Mouse (Mus musculus): ENCODE measurements at regions not wholly inside any gene's neighbourhood (a gene's known extent, or its start where the extent isn't known, plus 50 kb on each side); places are given as distances from the start of the nearest gene placed in this dataset.
A peak's percentile ranks its signal among the peaks of the same experiment; 100 is the strongest.

DNA sequence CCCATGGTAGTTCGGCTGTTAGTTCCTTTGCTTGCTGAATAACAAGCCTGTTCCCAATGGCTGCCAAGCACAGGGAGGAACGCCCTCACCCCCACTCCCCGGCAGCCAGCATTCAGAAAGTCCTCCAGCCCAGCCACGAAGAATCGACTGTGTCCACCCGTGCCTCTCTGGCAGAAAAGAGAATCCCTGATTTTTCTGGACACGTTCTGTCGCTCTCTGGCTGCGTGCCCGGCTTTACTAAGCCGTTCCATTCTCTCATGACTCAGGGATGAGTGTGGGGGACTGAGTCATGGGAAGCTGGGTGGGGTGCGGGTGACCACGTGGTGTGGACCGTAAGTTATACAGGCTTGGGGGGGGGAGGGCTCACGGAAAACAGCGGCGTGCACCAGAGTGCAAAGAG lies 502.8 kb upstream of the Tbx3 start:
- no peaks in the 10 kb centered on the region for H3K27me3 ChIP-seq
- no peaks in the 10 kb centered on the region for H3K36me3 ChIP-seq
- no peak overlapping the region for H3K27ac ChIP-seq
- H3K4me1 ChIP-seq, result no peaks in the 10 kb centered on the region
- 70% methylated on average over 17 of the region's 17 CpGs for WGBS
- ATAC-seq (replicated peaks; ENCODE audit: low FRiP score), result no peak
- H3K9ac ChIP-seq, result no peak overlapping the region
- H3K4me2 ChIP-seq, result no peak overlapping the region
- no peak overlapping the region for H3K4me3 ChIP-seq (replicated peaks)
- H3K9me3 ChIP-seq (replicated peaks), result no peaks in the 10 kb centered on the region

DNA sequence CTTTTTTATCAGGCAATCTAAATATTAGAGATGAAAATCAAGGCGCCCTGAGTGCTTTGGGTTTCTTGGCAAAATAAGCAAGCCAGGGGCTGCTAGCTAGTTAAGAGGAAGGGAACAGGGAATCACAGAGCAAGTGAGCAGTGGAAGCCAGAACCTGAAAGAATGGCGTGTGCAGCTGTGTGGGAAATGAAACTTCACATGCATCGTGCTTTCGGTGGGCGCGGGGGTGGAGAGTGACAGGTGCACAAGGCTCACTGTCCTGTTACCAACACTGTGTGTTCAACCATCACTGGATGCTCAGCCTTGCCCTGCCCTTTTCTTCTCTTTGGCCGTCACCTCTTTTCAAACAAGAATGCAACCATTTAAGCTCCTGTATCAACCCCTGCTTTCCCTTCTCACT lies 501.2 kb upstream of the Tbx3 start:
- no peak overlapping the region for H3K27ac ChIP-seq
- no peak overlapping the region for H3K9ac ChIP-seq
- H3K4me3 ChIP-seq (replicated peaks), result no peak overlapping the region
- ATAC-seq (replicated peaks; ENCODE audit: low FRiP score), result no peak
- no peaks in the 10 kb centered on the region for H3K27me3 ChIP-seq
- H3K36me3 ChIP-seq, result no peaks in the 10 kb centered on the region
- no peaks in the 10 kb centered on the region for H3K9me3 ChIP-seq (replicated peaks)
- no peak overlapping the region for H3K4me2 ChIP-seq
- WGBS, result 86% methylated on average over 7 of the region's 7 CpGs
- no peaks in the 10 kb centered on the region for H3K4me1 ChIP-seq

DNA sequence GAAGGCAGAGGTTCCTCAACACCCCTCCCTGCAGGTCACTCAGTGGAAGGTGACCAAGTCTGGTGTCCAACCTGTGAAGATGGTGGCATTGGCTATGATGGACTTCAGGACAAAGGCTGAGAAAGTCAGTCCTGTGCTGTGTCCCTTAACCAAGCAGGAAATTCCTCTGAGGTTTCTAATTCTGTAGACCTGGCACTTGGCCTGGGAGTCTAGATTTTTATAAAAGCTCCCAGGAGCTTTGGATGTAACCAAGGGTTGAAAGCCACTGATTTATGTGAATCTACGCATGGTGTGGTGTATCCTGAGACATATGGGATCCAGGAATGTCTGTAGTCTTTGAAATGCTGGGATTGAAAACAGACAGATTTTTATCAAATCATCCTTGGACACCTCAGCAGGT lies 498.8 kb upstream of the Tbx3 start:
- Histone ChIP-seq H3K4me1 (no peaks in the 10 kb centered on the region), H3K27ac (no peak overlapping the region), H3K4me2 (no peak overlapping the region), H3K27me3 (no peaks in the 10 kb centered on the region), H3K9me3 (replicated peaks) (no peaks in the 10 kb centered on the region), H3K9ac (no peak overlapping the region), H3K36me3 (no peaks in the 10 kb centered on the region), H3K4me3 (replicated peaks) (no peak overlapping the region)
- WGBS, result 58% methylated on average over 1 of the region's 1 CpGs
- ATAC-seq (replicated peaks; ENCODE audit: low FRiP score), result no peak

DNA sequence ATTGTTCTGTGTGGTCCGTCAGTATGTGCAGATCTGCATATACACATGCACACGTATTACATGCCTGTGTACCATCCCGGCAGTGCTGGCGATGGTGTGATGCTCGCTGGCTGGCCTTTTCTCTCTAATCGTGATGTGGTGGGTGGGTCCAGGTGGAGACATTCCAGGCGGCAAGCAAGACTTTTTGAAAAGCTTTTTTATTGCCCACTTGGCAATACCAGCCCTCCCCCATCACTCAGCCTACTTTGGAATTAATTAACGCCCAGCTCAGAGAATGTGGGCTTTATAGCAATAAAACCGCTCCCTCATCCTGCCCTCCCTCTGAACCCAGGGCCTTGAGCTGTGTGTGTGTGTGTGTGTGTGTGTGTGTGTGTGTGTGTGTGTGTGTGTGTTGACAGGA lies 491.7 kb upstream of the Tbx3 start:
- 28% methylated on average over 9 of the region's 9 CpGs for WGBS
- Histone ChIP-seq H3K4me1 (peaks cover 24% of the 10 kb centered on the region), H3K4me3 (replicated peaks) (no peak overlapping the region), H3K27me3 (no peaks in the 10 kb centered on the region; the same call in 1 of the 2 replicates), H3K9ac (no peak overlapping the region), H3K4me2 (peak overlapping the region; percentile 27), H3K36me3 (no peaks in the 10 kb centered on the region), H3K9me3 (replicated peaks) (no peaks in the 10 kb centered on the region), H3K27ac (peak overlapping the region; percentile 56; the same call in 1 of the 2 replicates)
- peak; percentile 49; the same call in 1 of the 2 replicates for ATAC-seq (replicated peaks; ENCODE audit: low FRiP score)

DNA sequence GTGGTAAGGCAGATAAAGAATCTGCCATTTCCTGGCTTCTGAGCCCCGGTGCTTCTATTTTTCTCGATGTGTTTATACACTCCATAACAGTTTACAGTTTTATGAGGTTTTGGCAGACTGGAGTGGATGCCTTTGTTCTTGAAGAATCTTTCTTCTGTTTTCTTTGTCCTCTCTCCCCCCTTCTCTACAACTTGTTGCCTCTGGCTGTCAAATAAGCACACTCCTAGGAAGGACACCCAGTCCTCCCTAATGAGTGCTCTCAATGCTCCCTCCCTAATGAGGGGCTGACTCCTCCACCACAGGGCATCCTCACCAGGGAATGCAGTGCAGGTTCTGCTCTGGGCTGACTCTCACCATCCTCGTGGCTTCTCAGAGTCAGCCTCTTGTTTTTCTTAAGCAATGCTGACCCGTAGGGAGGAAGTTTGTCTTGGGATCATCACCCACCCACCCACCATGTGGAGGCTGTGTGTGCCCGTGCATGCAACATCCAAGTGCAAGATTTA lies 486.9 kb upstream of the Tbx3 start:
- no peaks in the 10 kb centered on the region; the same call in 1 of the 2 replicates for H3K27me3 ChIP-seq
- H3K4me2 ChIP-seq, result no peak overlapping the region
- ATAC-seq (replicated peaks; ENCODE audit: low FRiP score), result peak; percentile 68
- H3K4me1 ChIP-seq, result peaks cover 30% of the 10 kb centered on the region
- WGBS, result 13% methylated on average over 5 of the region's 5 CpGs
- H3K9me3 ChIP-seq (replicated peaks), result no peaks in the 10 kb centered on the region
- no peak overlapping the region for H3K9ac ChIP-seq
- peak overlapping the region; percentile 54; the same call in 1 of the 2 replicates for H3K27ac ChIP-seq
- H3K4me3 ChIP-seq (replicated peaks), result no peak overlapping the region
- no peaks in the 10 kb centered on the region for H3K36me3 ChIP-seq

DNA sequence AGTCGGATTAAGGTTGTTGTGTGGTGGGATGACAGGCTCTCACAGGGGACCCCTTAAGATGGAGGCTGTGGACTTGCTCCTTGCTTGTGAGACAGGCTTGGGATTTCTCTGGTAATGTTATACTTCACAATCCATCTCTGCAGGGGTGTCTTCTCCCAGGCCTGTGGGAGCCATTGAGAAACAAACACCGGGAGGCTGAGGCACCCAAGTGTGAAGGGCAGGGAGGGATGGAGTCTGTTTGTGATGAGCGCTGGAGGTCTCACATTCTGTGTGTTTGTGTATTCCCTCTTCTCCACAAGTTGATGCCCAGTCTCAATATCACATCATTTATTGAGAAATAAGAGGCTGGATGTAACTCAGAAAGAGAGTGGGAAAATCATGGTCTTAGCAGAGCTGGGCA lies 483.9 kb upstream of the Tbx3 start:
- Histone ChIP-seq H3K9me3 (replicated peaks) (no peaks in the 10 kb centered on the region), H3K27ac (no peak overlapping the region), H3K9ac (no peak overlapping the region), H3K27me3 (no peaks in the 10 kb centered on the region; the same call in 1 of the 2 replicates), H3K4me3 (replicated peaks) (no peak overlapping the region), H3K4me2 (no peak overlapping the region), H3K36me3 (no peaks in the 10 kb centered on the region), H3K4me1 (peaks cover 23% of the 10 kb centered on the region)
- no peak for ATAC-seq (replicated peaks; ENCODE audit: low FRiP score)
- 56% methylated on average over 3 of the region's 3 CpGs for WGBS

DNA sequence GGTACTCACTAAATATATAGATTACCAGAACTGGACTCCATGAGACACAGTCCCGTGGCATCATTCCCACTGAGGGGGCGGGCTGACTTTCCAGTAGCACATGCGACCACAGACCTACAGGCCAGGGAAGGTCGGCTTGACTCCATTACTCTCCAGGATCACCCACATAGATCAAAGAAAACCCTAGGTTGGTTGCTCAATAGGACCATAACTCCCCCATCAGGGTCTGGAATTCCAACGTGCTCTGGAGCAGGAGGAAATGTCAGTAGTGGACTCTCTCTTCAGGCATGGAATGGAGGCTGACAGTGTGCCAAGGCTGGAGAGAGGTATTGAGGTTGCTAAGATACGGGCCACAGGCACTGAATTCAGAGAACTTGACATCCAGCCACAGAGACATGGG lies 482.0 kb upstream of the Tbx3 start:
- Histone ChIP-seq H3K9ac (no peak overlapping the region), H3K27ac (no peak overlapping the region), H3K4me2 (no peak overlapping the region), H3K4me1 (peaks cover 15% of the 10 kb centered on the region), H3K36me3 (no peaks in the 10 kb centered on the region), H3K27me3 (no peaks in the 10 kb centered on the region), H3K9me3 (replicated peaks) (no peaks in the 10 kb centered on the region), H3K4me3 (replicated peaks) (no peak overlapping the region)
- 27% methylated on average over 6 of the region's 6 CpGs for WGBS
- 0 out of 2 replicates have a peak, but pooled peaks have one; percentile 33 for ATAC-seq (replicated peaks; ENCODE audit: low FRiP score)

DNA sequence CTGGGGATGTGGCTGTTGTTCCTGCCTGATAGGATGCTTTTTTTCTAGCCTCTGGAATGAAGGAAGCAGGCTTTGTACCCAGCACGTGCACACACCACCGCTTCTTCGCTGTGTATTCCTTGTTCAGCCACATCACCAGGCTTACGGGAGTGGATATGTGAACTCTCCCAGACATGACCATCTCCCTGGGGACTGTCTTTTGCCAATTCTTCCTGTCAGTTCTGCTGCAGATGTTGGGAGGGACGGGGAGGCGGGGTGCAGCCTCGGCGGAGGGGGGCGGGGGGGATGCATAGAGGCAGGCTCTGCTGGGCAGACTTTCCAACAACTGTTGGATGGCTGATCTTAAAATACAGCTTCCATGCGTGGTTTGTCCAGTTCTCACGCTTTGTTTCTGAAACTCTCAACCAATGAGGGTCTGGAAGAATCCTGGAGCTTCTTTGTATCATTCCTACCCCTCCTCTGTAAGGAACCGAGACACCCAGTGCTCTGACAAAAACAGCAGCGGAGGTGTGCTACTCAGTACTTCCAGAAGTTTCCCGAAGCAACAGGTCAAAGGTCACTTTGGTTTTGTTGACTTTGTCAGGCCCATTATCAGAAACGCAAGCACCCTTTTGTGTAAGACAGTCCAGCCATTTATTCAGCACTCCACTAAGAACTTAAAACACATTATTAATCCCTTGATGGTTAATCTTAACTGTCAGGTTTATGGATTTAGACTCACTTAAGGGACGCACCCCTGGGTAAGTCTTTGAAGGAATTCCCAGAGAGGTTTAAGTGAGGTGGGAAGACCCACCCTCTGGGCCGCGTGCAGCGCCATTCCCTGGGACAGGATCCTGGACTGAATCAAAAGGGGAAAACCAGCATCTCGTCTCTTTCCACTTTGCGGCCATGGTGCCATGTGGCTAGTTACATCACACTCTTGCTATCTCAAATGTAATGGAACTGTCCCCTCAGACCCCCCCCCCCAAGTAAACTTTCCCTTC lies 476.5 kb upstream of the Tbx3 start:
- Histone ChIP-seq H3K4me3 (replicated peaks) (no peak overlapping the region), H3K4me1 (peaks cover 12% of the 10 kb centered on the region), H3K9me3 (replicated peaks) (no peaks in the 10 kb centered on the region), H3K27ac (no peak overlapping the region), H3K36me3 (no peaks in the 10 kb centered on the region), H3K27me3 (0 out of 2 replicates have a peak, but pooled peaks cover 2% of the 10 kb centered on the region), H3K4me2 (no peak overlapping the region), H3K9ac (no peak overlapping the region)
- ATAC-seq (replicated peaks; ENCODE audit: low FRiP score), result no peak
- 45% methylated on average over 21 of the region's 21 CpGs for WGBS

DNA sequence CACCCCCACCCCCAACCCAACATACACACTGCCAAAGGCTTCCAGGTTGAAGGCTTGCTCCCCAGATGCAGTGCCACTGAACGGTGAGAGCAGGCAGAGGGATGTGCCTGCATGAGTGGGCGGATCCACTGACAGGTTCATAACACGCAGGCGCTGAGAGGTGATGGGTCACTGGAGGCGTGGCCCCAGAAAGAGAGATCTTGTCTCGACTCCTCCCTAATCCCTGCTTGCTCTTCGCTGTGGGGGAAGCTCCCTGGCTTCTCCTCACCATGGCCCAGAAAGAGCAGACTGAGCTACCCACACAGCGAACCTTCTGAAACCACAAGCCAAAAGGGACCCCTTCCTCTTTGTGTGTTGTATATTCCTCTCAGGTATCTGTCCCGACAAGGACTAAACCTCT lies 470.6 kb upstream of the Tbx3 start:
- WGBS, result 43% methylated on average over 9 of the region's 9 CpGs

DNA sequence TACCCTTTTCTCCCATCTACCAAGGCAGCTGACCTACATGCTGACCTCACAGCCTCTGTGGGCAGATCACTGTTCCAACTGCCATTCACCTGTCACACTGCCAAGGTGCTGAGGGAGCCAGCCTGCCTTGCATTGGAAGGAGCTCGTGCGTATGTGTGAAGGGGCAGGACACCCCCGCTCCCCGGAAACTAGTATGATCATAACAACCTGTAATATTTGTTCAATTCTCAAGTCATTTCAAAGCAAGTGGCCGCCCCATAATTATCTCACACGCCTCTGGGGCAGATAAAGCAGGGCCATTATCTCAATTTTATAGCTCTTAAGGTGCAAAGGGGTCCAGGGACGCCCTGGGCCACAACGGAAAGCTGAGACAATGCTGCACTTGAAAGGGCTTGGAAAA lies 469.2 kb upstream of the Tbx3 start:
- H3K27ac ChIP-seq, result no peak overlapping the region
- H3K4me2 ChIP-seq, result no peak overlapping the region
- no peak for ATAC-seq (replicated peaks; ENCODE audit: low FRiP score)
- H3K9me3 ChIP-seq (replicated peaks), result no peaks in the 10 kb centered on the region
- no peaks in the 10 kb centered on the region for H3K27me3 ChIP-seq
- WGBS, result 62% methylated on average over 8 of the region's 8 CpGs
- no peak overlapping the region for H3K4me3 ChIP-seq (replicated peaks)
- no peaks in the 10 kb centered on the region for H3K36me3 ChIP-seq
- H3K9ac ChIP-seq, result no peak overlapping the region
- peaks cover 20% of the 10 kb centered on the region for H3K4me1 ChIP-seq

More for the DNA sequence above, 470.6 kb upstream of the Tbx3 start:
- Histone ChIP-seq H3K4me1 (peaks cover 20% of the 10 kb centered on the region), H3K4me3 (replicated peaks) (no peak overlapping the region), H3K36me3 (no peaks in the 10 kb centered on the region), H3K27ac (no peak overlapping the region), H3K4me2 (no peak overlapping the region), H3K9me3 (replicated peaks) (no peaks in the 10 kb centered on the region), H3K27me3 (0 out of 2 replicates have a peak, but pooled peaks cover 2% of the 10 kb centered on the region), H3K9ac (no peak overlapping the region)
- no peak for ATAC-seq (replicated peaks; ENCODE audit: low FRiP score)

DNA sequence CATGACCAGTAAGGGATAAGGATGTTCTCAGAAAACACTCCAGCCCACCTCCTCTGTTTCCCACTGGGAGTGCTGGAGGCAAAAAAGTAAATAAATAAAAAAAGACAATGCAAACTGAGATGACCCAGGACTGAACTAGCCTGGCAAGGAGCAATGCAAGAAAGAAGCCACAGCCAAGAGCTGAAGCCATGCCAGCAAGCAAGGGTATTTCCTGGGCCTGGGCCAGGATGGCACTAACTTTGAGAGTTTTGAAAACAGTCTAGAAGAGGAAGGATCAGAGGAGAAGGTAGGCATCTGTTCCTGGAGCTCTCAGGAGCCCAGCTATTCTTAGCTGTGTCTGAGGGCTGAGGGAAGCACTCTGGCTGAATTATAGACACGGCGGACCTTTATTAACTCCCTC lies 465.7 kb upstream of the Tbx3 start:
- Histone ChIP-seq H3K4me2 (no peak overlapping the region), H3K27me3 (no peaks in the 10 kb centered on the region), H3K9ac (no peak overlapping the region), H3K4me3 (replicated peaks) (no peak overlapping the region), H3K4me1 (peaks cover 21% of the 10 kb centered on the region), H3K27ac (no peak overlapping the region), H3K9me3 (replicated peaks) (no peaks in the 10 kb centered on the region), H3K36me3 (no peaks in the 10 kb centered on the region)
- ATAC-seq (replicated peaks; ENCODE audit: low FRiP score), result no peak
- 42% methylated on average over 2 of the region's 2 CpGs for WGBS

DNA sequence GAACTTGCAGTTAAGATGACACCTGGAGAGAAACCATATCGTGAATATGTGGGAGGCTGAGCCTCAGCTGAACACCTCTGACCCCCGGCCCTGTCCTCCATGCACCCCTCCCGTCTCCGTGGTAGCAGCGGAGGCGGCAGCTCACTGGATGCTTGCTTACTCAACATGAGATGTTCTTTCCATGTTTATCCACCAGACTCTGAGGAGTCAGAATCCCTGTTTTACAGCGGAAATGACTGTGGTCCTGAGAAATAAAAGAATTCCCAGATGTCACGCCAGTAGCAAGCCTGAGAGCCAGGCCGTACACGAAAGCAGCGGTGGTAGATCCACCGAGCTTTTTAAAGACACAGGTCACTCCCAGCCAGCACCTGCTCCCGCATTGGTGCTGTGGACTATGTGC lies 462.4 kb upstream of the Tbx3 start:
- peaks cover 14% of the 10 kb centered on the region for H3K4me1 ChIP-seq
- WGBS, result 30% methylated on average over 13 of the region's 13 CpGs
- H3K27ac ChIP-seq, result no peak overlapping the region
- no peak overlapping the region for H3K4me2 ChIP-seq
- no peaks in the 10 kb centered on the region for H3K36me3 ChIP-seq
- H3K4me3 ChIP-seq (replicated peaks), result no peak overlapping the region
- no peaks in the 10 kb centered on the region for H3K27me3 ChIP-seq
- H3K9ac ChIP-seq, result no peak overlapping the region
- H3K9me3 ChIP-seq (replicated peaks), result no peaks in the 10 kb centered on the region
- no peak for ATAC-seq (replicated peaks; ENCODE audit: low FRiP score)
